Mouse (Mus musculus) large intestine, adult 2 months (tissue): ENCODE data around the gene Ranbp1. TPM values are rescaled to one million over a fixed set of nuclear protein-coding genes. Genes with fewer than 3 reads are reported as not detected.
A peak's percentile ranks its signal among the peaks of the same experiment; 100 is the strongest.
"Not testable (repeated sequence)": the region's sequence is repeated elsewhere in the genome, so short reads cannot be mapped to it uniquely, and the experiment has no call there.

Experiments
- DNase-seq: peaks from one replicate; pipeline ENCODE4 v3.0.0-alpha.2; 2012; ENCODE audit warnings: low read depth, low spot score
- WGBS: fragments of 180-500 bp; shearing (Covaris S2); methylation state at CpG from one replicate; pipeline ENCODE4 v1.1.7; 2018; 5-methylcytosine and 5-hydroxymethylcytosine counted together
- polyA plus RNA-seq: library from polyadenylated mRNA; depleted of rRNA; stranded (reverse); fragments of >200 nt; gene quantifications from 2 replicates; pipeline ENCODE4 v1.2.3, GENCODE M21; 2012; rRNA removed

The Ranbp1 gene
- polyA plus RNA-seq, 1 experiment: 51.4 TPM

- 32% methylated on average over 10 of the region's 10 CpGs for WGBS
- no peak for DNase-seq
Measured at GRCm38 (mm10) chr16:18211417-18212171, 36.9 kb downstream of the Ranbp1 start.

DNA sequence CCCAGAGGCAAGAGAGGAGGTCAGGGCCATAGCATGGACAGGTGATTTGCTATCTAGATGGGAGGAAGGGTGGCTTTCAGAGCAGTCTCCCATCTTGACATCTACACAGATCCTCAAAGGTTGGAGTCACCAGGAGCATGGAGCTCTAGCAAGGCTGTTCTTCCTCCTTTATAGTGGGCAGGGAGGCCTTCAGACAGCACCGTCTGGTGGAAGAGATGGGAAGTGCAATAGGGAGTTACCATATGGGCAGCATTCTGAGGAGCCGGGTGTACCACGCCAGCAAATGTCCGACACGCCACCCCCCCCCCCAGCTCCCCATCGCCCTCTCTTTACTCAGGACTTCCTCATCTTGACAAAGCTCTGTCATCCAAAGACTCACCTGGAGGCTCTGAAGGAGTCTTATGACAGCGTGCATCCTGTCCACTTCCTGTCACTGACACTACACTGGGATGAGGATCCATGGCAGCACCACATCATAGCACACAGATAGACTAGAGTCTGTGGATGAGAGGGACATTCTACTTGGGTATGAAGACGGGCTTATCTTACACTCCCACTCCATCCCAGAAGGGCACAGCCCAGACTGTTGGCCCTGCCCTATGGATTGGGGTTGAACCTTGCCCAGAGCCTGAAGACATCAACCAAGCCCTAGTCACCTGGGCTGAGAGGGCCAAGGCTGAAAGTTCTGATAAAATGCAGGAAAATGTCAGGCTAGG, 37.7 kb downstream of the Ranbp1 start:
- 16% methylated on average over 8 of the region's 8 CpGs for WGBS
- no peak for DNase-seq

DNA sequence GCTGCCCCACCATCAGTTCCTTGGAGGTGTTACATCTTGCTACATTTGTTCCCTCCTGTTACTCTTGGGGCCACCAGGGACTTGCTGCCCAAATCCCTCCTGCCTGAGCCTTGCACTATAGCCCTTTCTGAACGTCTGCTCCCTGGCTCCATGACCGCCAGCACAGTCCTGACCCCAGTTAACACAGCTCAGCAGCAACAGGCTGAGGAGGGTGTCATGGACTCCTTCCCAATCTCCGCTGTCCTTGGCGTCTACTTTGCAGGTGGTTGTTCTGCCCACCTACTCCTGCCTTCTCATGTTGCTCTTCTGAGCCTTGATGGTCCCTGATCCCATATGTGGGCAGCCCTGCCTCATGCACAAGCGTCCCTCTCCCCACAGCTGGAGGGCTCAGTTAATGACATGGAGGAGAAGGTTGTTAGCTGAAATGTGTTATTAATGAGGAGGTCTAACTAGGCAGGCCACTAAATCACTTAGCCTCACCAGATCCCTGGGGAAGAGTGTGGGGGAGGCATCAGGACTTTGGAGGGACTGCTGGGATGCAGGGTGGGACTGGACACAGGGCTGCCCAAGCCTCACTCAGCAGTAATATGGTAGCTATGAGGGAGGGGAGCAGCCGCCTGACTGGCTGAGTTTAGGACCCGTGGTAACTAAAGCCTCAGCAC, 45.0 kb downstream of the Ranbp1 start:
- DNase-seq: no peak
- WGBS: 76% methylated on average over 7 of the region's 7 CpGs

DNA sequence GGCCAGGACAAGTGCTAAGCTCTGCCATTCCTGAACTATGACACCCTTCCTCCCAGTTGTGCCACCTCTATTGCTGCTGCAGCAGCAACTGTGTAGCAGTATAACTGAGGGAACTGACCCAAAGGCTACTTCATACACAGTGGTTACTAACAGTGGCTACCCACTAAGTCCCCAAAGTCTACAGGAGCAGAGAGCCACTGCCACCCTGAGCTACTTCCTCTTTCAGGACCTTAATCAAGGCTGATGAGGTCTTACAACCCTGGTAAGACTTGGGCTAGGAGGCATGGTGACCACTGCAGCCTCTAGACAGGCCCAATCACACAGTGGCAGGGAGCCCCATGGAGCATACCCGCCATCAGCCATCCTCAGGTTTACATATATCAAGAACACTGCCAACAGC, 46.5 kb downstream of the Ranbp1 start:
- 96% methylated on average over 1 of the region's 1 CpGs for WGBS
- DNase-seq: no peak

DNA sequence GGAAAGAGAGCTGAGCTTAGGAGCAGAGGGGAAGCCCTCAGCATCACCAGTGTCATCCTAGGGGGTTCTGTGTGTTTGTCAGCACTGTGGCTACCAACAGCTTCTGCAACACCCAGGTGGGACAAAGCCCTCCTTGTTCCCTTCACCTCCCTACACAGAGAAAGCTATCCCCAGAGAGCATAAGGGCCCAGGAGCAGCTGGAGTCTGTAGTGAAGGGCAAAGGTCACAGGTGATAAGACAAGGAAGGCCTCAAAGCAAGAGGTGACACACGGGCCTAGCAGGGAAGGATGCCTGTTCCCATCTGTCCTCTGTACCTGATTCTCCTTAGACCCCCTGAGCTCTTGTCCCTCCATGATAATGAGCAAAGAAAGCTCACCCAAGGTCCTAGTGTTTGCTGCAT, 46.9 kb downstream of the Ranbp1 start:
- 22% methylated on average over 1 of the region's 1 CpGs for WGBS
- no peak for DNase-seq

GRCm38 (mm10) chr16:18200062-18200461, 48.5 kb downstream of the Ranbp1 start:
- 83% methylated on average over 2 of the region's 2 CpGs for WGBS
- DNase-seq: no peak

GRCm38 (mm10) chr16:18198365-18199098, 50.0 kb downstream of the Ranbp1 start:
- no peak for DNase-seq
- WGBS: 62% methylated on average over 10 of the region's 10 CpGs

DNA sequence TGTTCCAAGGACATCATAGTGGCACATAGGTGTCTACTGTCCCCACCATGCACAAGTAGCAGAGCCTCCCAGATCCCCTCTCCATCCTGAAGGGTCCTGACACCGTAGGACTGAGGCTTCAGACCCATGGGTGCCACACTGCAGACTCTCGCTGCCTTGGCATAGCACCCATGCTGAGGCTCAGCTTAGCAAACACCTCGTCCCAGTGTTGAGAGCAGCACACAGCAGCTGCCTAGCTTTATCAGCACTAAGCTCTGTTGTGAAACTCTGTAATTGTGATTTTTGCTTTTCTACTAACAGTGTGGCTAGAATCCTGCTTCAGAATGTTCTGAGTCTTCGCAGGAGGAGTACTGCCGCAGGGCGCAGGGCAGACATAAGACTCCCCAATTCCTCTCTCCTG, 50.7 kb downstream of the Ranbp1 start:
- WGBS: 89% methylated on average over 6 of the region's 6 CpGs

DNA sequence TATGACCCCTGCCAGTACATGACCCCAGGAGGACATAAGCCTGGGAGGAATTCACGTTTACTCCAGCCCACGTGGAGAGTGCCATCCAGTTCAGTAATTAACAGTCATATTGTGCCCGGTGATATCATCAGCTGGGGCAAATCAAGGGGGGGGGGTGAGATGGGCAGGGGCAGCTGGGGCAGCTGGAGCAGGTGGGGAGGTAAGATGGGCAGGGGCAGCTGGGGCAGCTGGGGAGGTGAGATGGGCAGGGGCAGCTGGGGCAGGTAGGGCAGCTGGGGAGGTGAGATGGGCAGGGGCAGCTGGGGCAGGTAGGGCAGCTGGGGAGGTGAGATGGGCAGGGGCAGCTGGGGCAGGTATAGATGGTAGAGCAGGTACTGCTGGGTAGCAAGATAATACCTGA, 53.0 kb downstream of the Ranbp1 start:
- WGBS: 21% methylated on average over 3 of the region's 3 CpGs
- not testable (repeated sequence) for DNase-seq

More for the DNA sequence above, 50.7 kb downstream of the Ranbp1 start:
- no peak for DNase-seq

DNA sequence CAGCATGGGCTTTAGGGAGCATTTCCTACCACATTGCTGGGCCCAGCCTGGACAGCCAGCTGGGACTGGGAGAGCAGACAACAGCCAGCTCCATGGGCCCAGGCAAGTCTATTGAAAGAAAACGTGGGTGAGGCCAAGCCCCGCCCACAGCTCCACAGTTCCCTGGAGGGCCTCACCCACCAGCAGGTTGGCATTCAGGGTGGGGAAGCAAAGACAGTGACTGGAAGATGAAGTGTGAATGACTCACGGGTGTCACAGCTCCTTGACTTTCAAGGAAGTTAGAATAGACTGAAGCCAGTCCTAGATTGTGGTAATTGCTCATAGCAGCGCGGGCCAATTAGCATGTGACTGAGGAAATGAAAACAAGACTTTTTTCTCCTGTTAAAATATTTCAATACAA, 53.5 kb downstream of the Ranbp1 start:
- 26% methylated on average over 5 of the region's 5 CpGs for WGBS
- peak; percentile 81 for DNase-seq

DNA sequence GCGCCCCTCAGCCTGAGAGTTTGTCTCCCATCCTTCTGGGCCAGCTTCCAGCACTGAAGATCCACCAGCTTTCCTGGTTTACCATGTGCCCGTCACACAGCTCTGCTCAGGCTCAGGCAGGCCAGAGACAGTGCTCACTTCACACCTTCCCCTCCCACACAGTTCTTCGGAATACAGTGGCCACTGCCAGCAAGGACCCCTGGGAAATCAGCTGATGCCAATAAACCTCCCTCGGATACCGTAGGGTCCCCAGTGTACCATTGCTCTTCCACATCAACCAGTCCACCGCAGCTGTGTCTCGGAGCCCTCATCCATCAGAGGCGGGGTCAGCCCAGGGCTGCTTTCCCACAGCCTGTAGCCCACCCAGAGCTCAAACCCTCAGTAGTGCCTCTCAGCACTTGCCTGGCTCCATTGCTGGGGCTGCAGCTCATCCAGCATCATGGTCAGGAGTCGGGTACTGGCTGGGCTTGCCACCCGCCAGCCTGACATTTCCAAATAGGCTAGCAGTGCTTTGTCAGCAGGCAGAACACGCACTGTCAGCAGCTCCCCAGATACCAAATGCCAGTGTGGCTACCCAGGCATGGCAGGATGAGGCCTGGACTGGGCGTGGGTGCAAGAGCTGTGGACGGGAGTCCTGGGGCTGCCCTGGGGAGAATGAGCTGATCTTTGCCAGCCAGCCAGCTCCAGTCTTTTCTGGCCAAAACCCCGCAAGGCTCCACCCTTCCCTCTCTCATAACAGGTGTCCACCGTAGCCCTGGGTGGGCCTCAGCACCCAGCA, 54.1 kb downstream of the Ranbp1 start:
- no peak for DNase-seq
- WGBS: 69% methylated on average over 15 of the region's 15 CpGs

GRCm38 (mm10) chr16:18191006-18191405, 57.5 kb downstream of the Ranbp1 start:
- WGBS: 60% methylated on average over 2 of the region's 2 CpGs
- no peak for DNase-seq

Other genes with a start within 250 kb of the Ranbp1 start
- 81.1 and 91.8 TPM in 2 replicates for gene Dgcr6, start 195.9 kb downstream of the Ranbp1 start, polyA plus RNA-seq
- 116 and 128 TPM in 2 replicates for gene Prodh, start 158.5 kb downstream of the Ranbp1 start, polyA plus RNA-seq
- gene Rtn4r, start 121.1 kb downstream of the Ranbp1 start, polyA plus RNA-seq: 7.1 and 8.9 TPM in 2 replicates
- gene Ccdc188, start 30.9 kb downstream of the Ranbp1 start, polyA plus RNA-seq: not detected in 2 replicates
- 11.5 and 13.0 TPM in 2 replicates for gene Zdhhc8, start 13.6 kb downstream of the Ranbp1 start, polyA plus RNA-seq
- 60.4 and 60.7 TPM in 2 replicates for gene Trmt2a, start 53 bp downstream of the Ranbp1 start, polyA plus RNA-seq
- not detected in 2 replicates for gene Gm49776, start 9.6 kb upstream of the Ranbp1 start, polyA plus RNA-seq
- gene Dgcr8, start 40.5 kb upstream of the Ranbp1 start, polyA plus RNA-seq: 14.1 and 18.7 TPM in 2 replicates
- 75.6 and 80.1 TPM in 2 replicates for gene Tango2, start 99.4 kb upstream of the Ranbp1 start, polyA plus RNA-seq
- gene Arvcf, start 99.5 kb upstream of the Ranbp1 start, polyA plus RNA-seq: 11.4 and 11.6 TPM in 2 replicates
- 18.0 and 19.3 TPM in 2 replicates for gene Txnrd2, start 177.7 kb upstream of the Ranbp1 start, polyA plus RNA-seq
- 157 and 222 TPM in 2 replicates for gene Comt, start 178.1 kb upstream of the Ranbp1 start, polyA plus RNA-seq
- 9.9 and 13.1 TPM in 2 replicates for gene Gnb1l, start 250.0 kb upstream of the Ranbp1 start, polyA plus RNA-seq